Mouse (Mus musculus) kidney, adult 18-20 months (tissue): Measurements from ENCODE around the gene D1Ertd622e.

ENCODE experiments used
- DNase-seq: peaks from one replicate; pipeline ENCODE4 v3.0.0; 2021

Gene D1Ertd622e

DNA sequence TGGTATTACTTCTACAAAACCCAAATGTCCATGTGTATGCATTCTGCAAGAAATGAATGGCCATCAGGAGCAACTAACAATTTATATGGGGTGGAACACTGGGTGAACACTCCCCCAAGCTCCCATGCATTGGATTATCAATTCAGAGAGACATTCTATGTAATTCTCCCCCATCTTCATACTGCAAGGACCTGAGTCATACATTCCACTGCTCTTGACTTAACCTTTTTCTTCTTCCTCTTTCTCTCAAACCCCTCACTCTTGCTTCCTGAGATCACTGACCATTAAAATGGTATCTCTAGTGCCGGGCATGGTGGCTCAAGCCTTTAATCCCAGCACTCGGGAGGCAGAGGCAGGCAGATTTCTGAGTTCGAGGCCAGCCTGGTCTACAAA is 83.9 kb downstream of the D1Ertd622e start:
- DNase-seq, result no peak

DNA sequence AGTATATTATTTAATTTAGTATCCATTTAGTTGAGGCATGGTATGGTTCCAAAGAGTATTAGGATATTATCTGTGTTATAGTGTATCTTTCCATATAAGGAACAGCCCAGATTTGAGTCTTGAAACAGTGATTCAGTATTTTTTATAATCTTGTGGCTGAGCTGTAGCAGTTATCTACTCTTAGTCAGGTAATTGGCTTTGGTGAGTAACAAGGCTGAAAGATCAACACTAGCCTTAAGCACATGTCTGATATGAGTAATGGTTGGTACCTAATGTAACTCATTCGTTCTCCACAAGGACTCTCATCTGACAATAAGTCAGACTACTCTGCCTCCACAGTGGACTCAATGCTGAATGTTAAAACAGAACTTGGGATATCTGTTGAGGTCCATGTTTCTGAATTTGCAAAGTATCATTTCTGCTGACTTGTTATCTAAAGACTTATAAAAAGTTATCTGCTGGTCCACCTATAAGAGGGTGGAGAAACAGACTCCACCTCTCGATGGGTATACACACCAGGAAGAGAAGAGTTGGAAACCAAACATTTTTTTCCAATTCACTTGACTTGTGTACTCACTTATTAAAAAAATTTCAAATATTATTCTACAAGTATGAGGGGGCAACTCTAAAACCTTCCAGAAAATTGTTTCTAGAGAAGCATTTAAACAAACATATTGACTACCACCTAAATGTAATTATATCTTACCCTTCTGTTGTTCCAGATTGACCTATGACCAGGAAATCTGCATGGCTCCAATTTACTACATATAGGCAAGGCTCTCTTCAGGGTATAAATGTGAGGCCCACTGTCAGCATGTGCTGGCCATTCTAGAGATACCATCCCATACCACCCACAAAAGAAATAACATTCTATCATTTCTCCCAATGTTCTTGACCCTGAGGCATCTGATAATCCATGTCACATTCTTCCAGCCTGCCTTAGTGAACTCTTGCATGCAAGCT is 84.5 kb downstream of the D1Ertd622e start:
- DNase-seq, result no peak

DNA sequence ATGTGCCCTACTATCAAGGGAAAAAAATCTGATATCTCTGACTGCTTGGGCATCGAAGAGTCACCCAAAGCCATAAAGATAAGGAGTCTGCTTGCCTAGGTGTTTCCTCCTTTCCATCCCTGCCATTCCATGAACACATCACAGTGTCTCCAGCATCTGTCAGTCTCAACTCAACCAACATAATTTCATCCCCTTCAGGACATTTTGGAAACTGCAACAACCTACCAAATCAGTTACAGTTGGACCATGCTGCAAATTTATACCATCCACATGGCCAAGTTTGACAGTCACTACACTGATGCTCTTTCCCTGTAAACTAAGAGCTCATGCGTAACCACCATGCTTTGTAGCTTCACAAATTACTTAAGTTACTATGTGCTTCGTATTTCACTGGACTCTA is 85.3 kb downstream of the D1Ertd622e start:
- DNase-seq, result no peak

DNA sequence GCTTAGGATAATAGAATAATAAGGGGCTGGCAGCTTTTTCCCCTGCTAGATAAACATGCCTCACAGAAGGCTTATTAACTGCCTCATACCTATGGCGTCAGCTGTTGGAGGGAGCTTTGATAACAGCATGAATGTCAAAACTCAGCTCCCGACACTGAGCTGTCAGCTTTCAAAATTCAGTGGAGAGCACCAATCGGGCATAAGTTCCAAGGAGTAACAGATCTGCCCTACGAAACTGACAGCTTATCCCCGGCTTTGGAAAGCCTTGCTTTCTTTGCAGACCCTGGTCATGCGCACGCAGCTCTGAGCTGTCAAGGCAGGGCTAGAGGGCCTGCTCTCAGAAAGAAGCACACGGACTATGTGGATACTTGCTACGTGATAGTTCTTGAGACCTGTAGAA is 91.1 kb downstream of the D1Ertd622e start:
- DNase-seq, result no peak

DNA sequence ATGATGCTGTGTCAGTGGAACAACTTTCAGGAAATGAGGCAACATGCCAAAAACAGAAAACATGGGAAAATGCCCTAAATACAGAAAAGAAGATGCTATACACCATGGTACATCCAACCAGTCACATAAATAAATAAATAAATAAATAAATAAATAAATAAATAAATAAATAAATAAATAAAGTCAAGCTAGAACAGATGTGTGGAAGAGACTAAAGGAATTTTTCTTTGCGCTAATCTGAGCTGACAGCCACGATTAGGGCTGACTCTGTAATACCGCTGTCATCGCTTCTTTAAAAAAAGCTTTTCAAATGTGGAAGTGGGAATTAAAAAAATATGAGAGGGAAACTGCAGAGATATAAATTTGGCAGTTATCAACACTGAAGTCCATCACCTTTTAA is 93.9 kb downstream of the D1Ertd622e start:
- no peak for DNase-seq

DNA sequence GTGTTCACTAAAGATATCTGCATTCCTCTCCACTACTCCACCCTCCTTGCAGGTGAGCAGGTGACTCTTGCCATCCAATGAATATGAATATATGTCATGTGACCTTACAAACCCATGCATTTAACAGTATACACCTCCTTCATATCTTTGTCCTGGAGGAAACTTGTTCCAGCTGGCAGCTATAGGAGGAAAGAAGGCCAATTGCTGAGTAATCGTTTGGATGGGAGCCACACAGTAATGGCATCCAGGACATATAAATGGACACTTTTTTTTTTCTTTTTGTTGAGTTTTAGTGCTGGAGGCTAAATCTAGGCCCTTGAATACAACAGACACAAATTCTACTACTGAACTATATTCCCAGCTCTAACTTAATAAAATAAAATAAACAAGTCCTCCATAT is 97.2 kb downstream of the D1Ertd622e start:
- DNase-seq, result no peak

DNA sequence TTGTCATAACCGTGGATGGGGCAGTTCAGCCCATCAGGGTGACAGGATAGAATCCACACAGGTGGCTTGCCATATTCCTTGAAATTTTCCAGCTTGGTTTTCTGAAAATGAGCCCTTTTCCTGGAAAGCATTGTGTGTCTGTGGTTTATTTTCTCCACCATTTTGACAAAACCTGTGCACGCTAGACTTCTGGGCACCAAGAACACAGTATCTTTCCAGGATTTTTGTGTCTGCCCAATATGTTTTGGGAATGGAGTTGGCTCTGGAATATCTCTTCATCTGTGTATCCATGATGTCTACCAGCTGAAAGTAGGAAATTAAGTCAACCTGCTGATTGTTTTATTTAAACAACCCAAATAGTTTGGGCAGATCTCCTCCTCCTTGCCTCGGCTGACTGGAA is 99.0 kb downstream of the D1Ertd622e start:
- DNase-seq, result no peak
